ENCODE assay signal across 19 mouse cellular contexts in the genomic region with DNA sequence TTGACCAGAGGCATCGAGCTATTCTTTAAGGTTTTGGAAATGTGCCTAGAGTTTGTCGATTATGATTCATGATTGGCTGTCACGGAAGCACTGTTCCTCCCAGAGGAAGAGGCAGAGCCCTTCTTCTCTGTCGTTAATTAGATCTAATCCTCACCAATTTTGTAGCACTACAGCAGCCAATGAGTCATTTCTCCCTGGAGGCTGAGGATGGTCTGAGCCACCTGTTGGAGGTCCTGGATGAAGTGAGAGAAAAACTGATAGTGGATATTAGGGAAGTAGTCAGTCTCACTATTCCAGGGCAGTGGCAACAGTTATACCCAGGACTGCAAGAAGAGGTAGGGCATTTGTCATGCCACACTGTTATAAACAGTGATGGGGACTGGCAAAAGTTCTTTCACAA.
"Had no signal": no experiment of that assay in that cellular context is flagged by ENCODE, and none has a peak within 500 bp of the region (broad histone marks: within the 10 kb centered on the region; RNA-seq: fewer than 3 reads in every experiment).

No protein-coding gene starts in this region.

- DNase-seq: kidney, adult 11 months; kidney, adult 8-10 months; kidney, postnatal 10 days; kidney, postnatal 36 days; layer of hippocampus, postnatal 36 days; lung, adult 18-20 months; lung, postnatal 10 days; lung, postnatal 36 days; midbrain, embryonic 14.5 days; right cerebral cortex, postnatal 4 days; thymus, adult 2 months; thymus, postnatal 14 days; thymus, postnatal 4 days had no signal

- H3K4me3 ChIP-seq: kidney, embryonic 15.5 days; left cerebral cortex, adult 2 months; lung, embryonic 15.5 days; megakaryocyte, embryonic 14.5 days; midbrain, embryonic 10.5 days had no signal

- H3K27ac ChIP-seq: kidney, embryonic 15.5 days; left cerebral cortex, adult 2 months; lung, embryonic 15.5 days; midbrain, embryonic 10.5 days; stomach, postnatal 0 days had no signal

- H3K36me3 ChIP-seq: kidney, embryonic 15.5 days; lung, embryonic 15.5 days; midbrain, embryonic 10.5 days had no signal

- H3K4me1 ChIP-seq: kidney, embryonic 15.5 days; lung, embryonic 15.5 days; midbrain, embryonic 10.5 days had no signal

- H3K27me3 ChIP-seq: kidney, embryonic 15.5 days; lung, embryonic 15.5 days; megakaryocyte, embryonic 14.5 days had no signal

- H3K9ac ChIP-seq: kidney, embryonic 15.5 days; lung, embryonic 15.5 days had no signal

- H3K9me3 ChIP-seq: kidney, embryonic 15.5 days; lung, embryonic 15.5 days; megakaryocyte, embryonic 14.5 days; midbrain, embryonic 10.5 days had no signal

- H3K4me2 ChIP-seq: kidney, embryonic 15.5 days; lung, embryonic 15.5 days had no signal
